Mouse (Mus musculus): Measurements from ENCODE around the gene 4930503B20Rik. TPM values are rescaled to one million over a fixed set of nuclear protein-coding genes. Genes with fewer than 3 reads are reported as not detected.
A peak's percentile ranks its signal among the peaks of the same experiment; 100 is the strongest.

4930503B20Rik gene
- 0.10 TPM in 1 of 2 replicates, not detected in the other for polyA plus RNA-seq (2015; fragmentation: Nextera tagmentation; extraction: Ambion mirVana)

DNA sequence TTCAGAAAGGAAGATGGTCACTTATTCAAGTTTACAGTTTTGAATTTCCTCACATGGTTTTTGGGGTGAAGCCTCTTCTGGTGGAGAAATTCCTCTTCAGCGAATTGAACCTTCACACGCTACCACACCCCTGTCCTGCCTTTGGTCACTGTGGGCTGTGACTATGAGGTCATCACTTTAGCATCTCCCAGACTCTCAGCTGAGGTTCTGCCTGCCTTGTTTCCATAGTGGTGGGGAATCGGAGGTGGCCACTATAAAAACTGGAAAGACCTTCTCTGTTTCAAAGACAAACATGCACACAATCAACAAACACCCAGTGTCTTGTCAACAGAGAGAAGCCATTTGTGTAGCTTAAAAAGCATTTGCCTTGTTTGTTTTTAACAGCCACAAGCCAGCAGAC lies at the start of gene 4930503B20Rik:
Gene 4930503B20Rik (minus strand): TSS at position 101 of the 400 bp plus-strand sequence.
- no peak for ATAC-seq (replicated peaks; ENCODE audit: insufficient number of reproducible peaks, insufficient read depth, low FRiP score, low read depth)
- no peak within 1 kb of the TSS for H3K4me3 ChIP-seq
- H3K9me3 ChIP-seq (replicated peaks) = no peaks in the 10 kb centered on the region
- no peak within 1 kb of the TSS for H3K9ac ChIP-seq
- no peak within 1 kb of the TSS for H3K27ac ChIP-seq
- no peaks in the 10 kb centered on the region for H3K36me3 ChIP-seq
- WGBS = 71% methylated on average over 3 of the region's 3 CpGs
- H3K4me2 ChIP-seq = no peak within 1 kb of the TSS
- H3K4me1 ChIP-seq (replicated peaks) = peaks cover 7% of the 10 kb centered on the region
- no peaks in the 10 kb centered on the region for H3K27me3 ChIP-seq

DNA sequence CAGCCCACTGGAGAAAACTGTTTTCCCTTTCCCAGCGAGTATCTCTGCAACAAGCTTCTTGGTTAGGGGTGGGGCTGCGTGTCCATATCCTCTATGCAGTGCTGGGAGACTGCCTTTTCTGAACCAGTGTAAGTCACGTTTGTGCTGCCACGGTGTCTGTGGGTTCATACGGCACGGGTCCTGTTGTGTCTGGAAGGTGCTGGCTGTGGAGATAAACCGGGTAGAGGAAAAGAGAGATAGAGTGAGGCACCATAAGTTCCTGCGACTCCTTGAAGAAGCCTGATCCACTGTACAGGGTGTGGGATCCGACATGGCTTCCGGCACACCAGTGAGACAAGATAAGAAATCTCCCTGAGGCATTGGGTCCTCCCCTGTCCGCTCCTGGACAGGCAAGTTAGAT lies 48.9 kb upstream of the 4930503B20Rik start:
- WGBS = 41% methylated on average over 11 of the region's 11 CpGs
- Histone ChIP-seq H3K27me3 (no peaks in the 10 kb centered on the region), H3K36me3 (no peaks in the 10 kb centered on the region), H3K9ac (no peak overlapping the region), H3K4me3 (no peak overlapping the region; the same call in 1 of the 2 replicates), H3K27ac (no peak overlapping the region), H3K4me1 (replicated peaks) (peaks cover 12% of the 10 kb centered on the region), H3K4me2 (peak overlapping the region; percentile 43), H3K9me3 (replicated peaks) (no peaks in the 10 kb centered on the region)
- no peak for ATAC-seq (replicated peaks; ENCODE audit: insufficient number of reproducible peaks, insufficient read depth, low FRiP score, low read depth)

DNA sequence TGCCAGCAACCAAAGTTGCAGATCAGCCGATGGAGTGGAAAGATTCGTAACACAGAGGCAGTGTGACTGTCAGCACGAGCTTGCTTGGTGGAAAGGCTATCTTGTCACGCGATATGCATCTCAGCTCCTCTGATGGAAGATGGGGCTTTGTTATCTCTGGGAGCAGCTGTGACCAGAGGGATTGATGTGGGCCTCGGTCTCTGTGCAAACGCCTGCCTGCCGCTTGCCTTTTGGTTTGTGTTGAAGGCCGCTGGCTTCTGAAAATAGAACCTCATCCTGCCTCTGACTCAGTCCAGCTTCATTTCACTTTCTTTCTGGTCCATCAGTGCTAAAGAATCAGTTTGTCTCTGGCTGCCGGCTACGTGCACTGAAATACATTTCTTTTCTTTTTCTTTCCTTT lies 47.9 kb upstream of the 4930503B20Rik start:
- H3K27me3 ChIP-seq = no peaks in the 10 kb centered on the region
- WGBS = 29% methylated on average over 11 of the region's 11 CpGs
- H3K4me1 ChIP-seq (replicated peaks) = peaks cover 12% of the 10 kb centered on the region
- no peaks in the 10 kb centered on the region for H3K36me3 ChIP-seq
- no peak for ATAC-seq (replicated peaks; ENCODE audit: insufficient number of reproducible peaks, insufficient read depth, low FRiP score, low read depth)
- H3K9ac ChIP-seq = no peak overlapping the region
- no peaks in the 10 kb centered on the region for H3K9me3 ChIP-seq (replicated peaks)
- H3K4me3 ChIP-seq = no peak overlapping the region
- H3K4me2 ChIP-seq = no peak overlapping the region
- no peak overlapping the region for H3K27ac ChIP-seq

DNA sequence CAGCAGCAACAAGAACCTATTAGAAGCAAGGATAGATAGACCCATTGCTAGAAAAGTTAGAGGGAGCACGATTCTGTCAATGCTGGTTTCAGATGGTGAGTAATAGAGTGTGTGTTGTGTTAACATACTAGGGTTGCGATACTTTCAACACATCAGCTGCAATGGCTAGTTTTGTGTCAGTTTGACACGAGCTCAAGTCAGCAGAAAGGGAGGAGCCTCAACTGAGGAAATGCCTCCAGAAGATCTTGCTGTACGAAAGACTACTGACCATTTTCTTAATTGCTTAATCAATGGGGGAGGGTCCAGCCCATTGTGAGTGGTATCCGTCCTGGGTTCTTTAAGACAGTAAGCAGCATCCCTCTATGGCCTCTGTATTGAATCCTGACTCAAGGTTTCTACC lies 41.4 kb upstream of the 4930503B20Rik start:
- ATAC-seq (replicated peaks; ENCODE audit: insufficient number of reproducible peaks, insufficient read depth, low FRiP score, low read depth) = no peak
- Histone ChIP-seq H3K27me3 (no peaks in the 10 kb centered on the region), H3K9me3 (replicated peaks) (no peaks in the 10 kb centered on the region), H3K9ac (no peak overlapping the region), H3K4me1 (replicated peaks) (peaks cover 10% of the 10 kb centered on the region), H3K36me3 (no peaks in the 10 kb centered on the region), H3K4me3 (no peak overlapping the region), H3K27ac (no peak overlapping the region), H3K4me2 (no peak overlapping the region)
- 68% methylated on average over 5 of the region's 5 CpGs for whole genome bisulfite sequencing

DNA sequence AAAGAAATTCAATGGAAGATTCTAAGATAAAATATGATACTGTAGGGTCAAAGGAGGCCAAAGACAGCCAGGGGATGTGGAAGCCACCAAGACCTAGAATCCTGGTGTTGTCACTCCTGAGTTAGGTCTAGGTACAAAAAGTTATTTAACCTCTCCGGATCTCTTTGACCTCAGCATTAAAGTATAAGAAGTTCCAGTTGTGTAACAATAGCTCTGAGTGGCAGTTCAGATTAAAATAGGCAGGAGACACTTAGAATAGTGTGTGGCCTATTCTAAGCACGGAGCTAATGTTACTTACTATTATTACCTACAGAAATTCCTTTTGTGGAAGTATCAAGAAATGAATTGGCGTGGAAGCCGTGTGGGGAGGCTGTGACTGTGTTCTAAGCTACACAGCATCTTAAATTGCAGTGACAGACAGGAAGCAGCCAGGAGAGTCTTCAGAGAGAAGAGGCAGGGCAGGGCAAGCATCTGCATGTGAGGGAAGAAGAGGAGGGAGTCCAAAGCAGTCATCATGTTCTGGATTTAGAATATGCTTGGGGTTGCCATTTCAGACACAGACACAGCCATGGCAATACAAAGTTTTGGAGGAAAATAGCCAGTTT lies 36.1 kb upstream of the 4930503B20Rik start:
- Histone ChIP-seq H3K27ac (peak overlapping the region; percentile 81), H3K27me3 (no peaks in the 10 kb centered on the region), H3K36me3 (no peaks in the 10 kb centered on the region), H3K4me3 (no peak overlapping the region), H3K9me3 (replicated peaks) (no peaks in the 10 kb centered on the region), H3K9ac (no peak overlapping the region), H3K4me2 (no peak overlapping the region), H3K4me1 (replicated peaks) (peaks cover 39% of the 10 kb centered on the region)
- WGBS = 32% methylated on average over 4 of the region's 4 CpGs
- ATAC-seq (replicated peaks; ENCODE audit: insufficient number of reproducible peaks, insufficient read depth, low FRiP score, low read depth) = no peak; the same call in 1 of the 2 replicates

DNA sequence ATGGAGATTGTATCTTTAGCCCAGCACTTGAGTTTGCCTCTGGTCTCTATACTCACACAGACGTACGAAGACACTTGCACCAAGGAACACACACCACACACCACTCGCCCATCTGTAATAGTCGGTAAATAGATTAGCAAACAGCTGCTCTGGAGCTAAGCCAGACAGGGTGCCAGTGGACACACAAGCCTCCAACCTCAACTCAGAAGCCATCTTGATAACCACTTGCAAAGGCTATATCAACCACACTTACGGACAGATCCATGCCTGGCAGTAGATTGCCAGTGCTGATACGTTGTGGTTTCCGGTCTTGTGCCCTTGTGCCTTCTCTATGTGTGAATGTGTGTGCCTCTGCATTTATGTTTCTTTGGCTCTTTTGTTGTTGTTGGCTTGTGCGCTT lies 35.3 kb upstream of the 4930503B20Rik start:
- peaks cover 42% of the 10 kb centered on the region for H3K4me1 ChIP-seq (replicated peaks)
- H3K36me3 ChIP-seq = no peaks in the 10 kb centered on the region
- ATAC-seq (replicated peaks; ENCODE audit: insufficient number of reproducible peaks, insufficient read depth, low FRiP score, low read depth) = no peak
- 81% methylated on average over 8 of the region's 8 CpGs for WGBS
- H3K27me3 ChIP-seq = no peaks in the 10 kb centered on the region
- H3K9ac ChIP-seq = no peak overlapping the region
- no peaks in the 10 kb centered on the region for H3K9me3 ChIP-seq (replicated peaks)
- H3K27ac ChIP-seq = peak overlapping the region; percentile 15; the same call in 1 of the 2 replicates
- peak overlapping the region; percentile 95; the same call in 1 of the 2 replicates for H3K4me2 ChIP-seq
- H3K4me3 ChIP-seq = no peak overlapping the region

DNA sequence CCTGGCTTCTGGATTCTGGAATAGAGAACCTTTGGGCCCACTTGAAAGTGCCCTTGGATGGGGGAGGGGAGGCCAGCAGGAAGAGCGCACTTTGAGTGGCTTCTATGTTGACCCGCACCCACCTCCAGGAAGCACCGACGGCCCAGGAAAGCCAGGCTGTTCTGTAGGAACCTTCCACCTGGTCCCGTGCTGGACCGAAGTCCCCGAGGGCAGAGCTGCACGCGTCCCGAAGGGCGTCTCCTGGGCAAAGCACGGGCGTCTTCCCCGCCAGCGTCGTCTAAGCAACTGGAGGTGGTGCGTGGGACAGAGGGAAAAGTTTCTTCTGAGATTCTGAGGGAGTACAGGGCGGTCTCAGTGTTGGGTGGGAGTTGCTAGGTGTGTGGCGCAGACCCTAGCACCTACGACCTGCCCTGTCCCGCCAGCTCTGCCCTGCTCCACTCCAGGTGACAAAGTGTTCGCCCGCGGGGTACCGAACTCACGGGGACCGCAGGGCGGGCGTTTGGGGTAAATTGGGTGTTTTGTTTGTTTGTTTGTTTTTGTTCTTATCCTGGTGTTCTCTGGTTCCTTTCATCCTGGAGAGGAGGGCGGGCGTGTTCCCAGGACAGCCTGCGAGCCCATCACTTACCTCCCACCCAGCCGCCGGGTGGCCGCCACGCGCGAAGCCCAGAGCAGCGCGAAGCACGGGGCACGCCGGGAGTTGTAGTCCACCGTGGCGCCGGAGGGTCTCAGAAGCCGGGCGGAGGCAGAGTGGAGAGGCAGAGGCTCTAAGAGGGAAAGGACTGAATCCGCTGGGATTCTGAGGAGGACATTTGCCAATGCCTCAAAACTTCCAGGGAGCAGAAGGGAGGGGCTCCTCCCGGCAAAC lies 33.9 kb upstream of the 4930503B20Rik start, which contains the start of gene Samd13:
Gene Samd13 (minus strand): TSS at position 782 of the 865 bp plus-strand sequence.
- no peaks in the 10 kb centered on the region for H3K9me3 ChIP-seq (replicated peaks)
- H3K4me1 ChIP-seq (replicated peaks) = peaks cover 42% of the 10 kb centered on the region
- peak; percentile 77 for ATAC-seq (replicated peaks; ENCODE audit: insufficient number of reproducible peaks, insufficient read depth, low FRiP score, low read depth)
- H3K4me3 ChIP-seq = peak within 1 kb of the TSS; percentile 65
- no peaks in the 10 kb centered on the region for H3K27me3 ChIP-seq
- no peaks in the 10 kb centered on the region for H3K36me3 ChIP-seq
- H3K9ac ChIP-seq = peak within 1 kb of the TSS; percentile 61
- 3% methylated on average over 50 of the region's 50 CpGs for WGBS
- H3K4me2 ChIP-seq = peak within 1 kb of the TSS; percentile 95
- peak within 1 kb of the TSS; percentile 46 for H3K27ac ChIP-seq

DNA sequence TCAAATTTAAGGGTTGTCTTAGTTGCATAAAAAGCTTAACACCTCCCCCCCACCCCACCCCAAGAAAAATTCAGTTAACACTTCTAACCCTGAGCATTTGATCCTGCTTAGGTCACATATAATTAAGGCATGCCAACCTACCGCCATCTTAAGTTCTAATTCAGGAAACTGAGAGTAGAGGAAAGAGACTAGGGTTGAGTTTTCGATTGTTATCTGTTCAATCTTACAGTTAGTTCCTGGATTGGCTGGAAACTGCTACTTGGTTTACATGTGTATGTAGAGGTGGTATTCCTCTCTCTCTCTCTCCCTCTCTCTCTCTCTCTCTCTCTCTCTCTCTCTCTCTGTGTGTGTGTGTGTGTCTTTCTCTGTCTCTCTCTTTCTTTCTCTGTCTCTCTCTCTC lies 32.0 kb upstream of the 4930503B20Rik start:
- Histone ChIP-seq H3K4me2 (peak overlapping the region; percentile 63), H3K4me1 (replicated peaks) (peaks cover 37% of the 10 kb centered on the region)

DNA sequence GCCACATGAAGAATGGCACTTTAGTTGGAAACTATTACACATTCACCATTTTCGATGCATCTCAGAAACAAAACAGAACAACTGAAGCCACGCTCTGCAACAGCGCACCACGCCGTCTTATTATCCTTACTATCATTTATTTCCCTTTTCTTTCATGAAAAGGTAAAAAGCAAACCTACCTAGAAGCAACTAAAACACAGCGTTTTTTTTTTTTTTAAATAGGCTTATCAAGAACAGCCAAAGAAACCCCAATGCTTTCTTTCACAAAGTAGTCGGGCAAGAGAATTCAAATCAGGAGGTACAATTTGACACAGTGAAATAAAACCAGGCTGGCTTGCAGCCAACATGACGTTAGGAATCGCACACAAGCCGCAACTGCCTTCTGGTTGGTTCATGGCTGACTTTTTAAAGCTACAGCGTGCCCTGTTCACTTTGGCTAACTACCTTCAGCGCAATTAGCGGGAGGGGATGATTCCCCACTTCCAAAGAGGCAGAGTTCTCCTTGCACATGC lies 31.1 kb upstream of the 4930503B20Rik start:
- ATAC-seq (replicated peaks; ENCODE audit: insufficient number of reproducible peaks, insufficient read depth, low FRiP score, low read depth) = 0 out of 2 replicates have a peak, but pooled peaks have one; percentile 23
- WGBS = 35% methylated on average over 13 of the region's 13 CpGs
- Histone ChIP-seq H3K27me3 (no peaks in the 10 kb centered on the region), H3K36me3 (no peaks in the 10 kb centered on the region), H3K9me3 (replicated peaks) (no peaks in the 10 kb centered on the region), H3K4me1 (replicated peaks) (peaks cover 28% of the 10 kb centered on the region), H3K4me3 (peak overlapping the region; percentile 41), H3K4me2 (peak overlapping the region; percentile 63), H3K27ac (peak overlapping the region; percentile 60), H3K9ac (peak overlapping the region; percentile 27)

More for the DNA sequence above, 32.0 kb upstream of the 4930503B20Rik start:
- Histone ChIP-seq H3K27me3 (no peaks in the 10 kb centered on the region), H3K4me3 (no peak overlapping the region), H3K27ac (peak overlapping the region; percentile 60; the same call in 1 of the 2 replicates), H3K36me3 (no peaks in the 10 kb centered on the region), H3K9me3 (replicated peaks) (no peaks in the 10 kb centered on the region), H3K9ac (no peak overlapping the region)
- WGBS = 62% methylated on average over 2 of the region's 2 CpGs
- ATAC-seq (replicated peaks; ENCODE audit: insufficient number of reproducible peaks, insufficient read depth, low FRiP score, low read depth) = no peak

DNA sequence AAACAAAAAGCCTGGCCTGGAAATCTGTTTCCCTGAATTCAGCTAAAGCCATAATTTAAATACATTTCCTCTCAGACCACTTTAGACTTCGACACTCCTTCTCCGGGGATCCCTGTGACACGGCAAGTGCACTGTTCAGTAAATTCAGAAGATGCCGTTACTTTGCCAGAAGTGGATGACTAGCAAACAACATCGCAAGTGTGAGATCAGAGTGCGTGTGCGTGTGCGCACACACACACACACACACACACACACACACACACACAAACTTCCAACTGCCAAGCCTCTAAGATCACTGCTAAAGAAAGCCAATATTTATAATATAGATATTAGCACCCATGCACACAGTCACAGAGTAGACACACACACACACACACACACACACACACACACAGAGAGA lies 30.6 kb upstream of the 4930503B20Rik start:
- Histone ChIP-seq H3K27ac (no peak overlapping the region), H3K4me2 (peak overlapping the region; percentile 63), H3K36me3 (no peaks in the 10 kb centered on the region), H3K9me3 (replicated peaks) (no peaks in the 10 kb centered on the region), H3K27me3 (no peaks in the 10 kb centered on the region), H3K9ac (no peak overlapping the region), H3K4me3 (peak overlapping the region; percentile 41; the same call in 1 of the 2 replicates), H3K4me1 (replicated peaks) (peaks cover 25% of the 10 kb centered on the region)
- ATAC-seq (replicated peaks; ENCODE audit: insufficient number of reproducible peaks, insufficient read depth, low FRiP score, low read depth) = no peak
- 49% methylated on average over 8 of the region's 8 CpGs for WGBS

DNA sequence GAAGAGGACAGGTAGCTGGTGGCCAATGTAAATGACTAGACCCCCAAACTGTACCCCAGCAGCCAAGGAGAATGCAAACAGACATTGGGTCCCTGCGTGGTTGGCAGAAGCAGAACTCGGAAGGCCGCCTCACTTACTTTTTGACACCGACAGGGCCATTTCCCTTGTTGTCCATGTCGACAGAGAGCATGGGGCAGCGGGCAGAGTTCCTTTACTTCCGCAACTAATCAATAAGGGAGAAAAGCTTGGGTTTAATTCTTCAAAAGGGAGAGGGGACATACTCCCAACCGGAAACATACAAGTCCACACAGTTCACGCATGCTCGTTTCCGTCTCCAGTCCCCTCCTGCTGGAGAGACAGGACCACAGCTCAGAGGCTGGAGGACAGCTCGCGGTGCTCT lies 29.5 kb upstream of the 4930503B20Rik start:
- H3K9me3 ChIP-seq (replicated peaks) = no peaks in the 10 kb centered on the region
- peaks cover 16% of the 10 kb centered on the region for H3K4me1 ChIP-seq (replicated peaks)
- H3K27ac ChIP-seq = no peak overlapping the region
- H3K4me2 ChIP-seq = no peak overlapping the region
- no peak for ATAC-seq (replicated peaks; ENCODE audit: insufficient number of reproducible peaks, insufficient read depth, low FRiP score, low read depth)
- 90% methylated on average over 13 of the region's 13 CpGs for WGBS
- H3K9ac ChIP-seq = no peak overlapping the region
- no peaks in the 10 kb centered on the region for H3K36me3 ChIP-seq
- no peak overlapping the region for H3K4me3 ChIP-seq
- no peaks in the 10 kb centered on the region for H3K27me3 ChIP-seq
